Mouse (Mus musculus) heart, adult 18-20 months (tissue): Measurements from ENCODE around the gene Nav2. TPM values are rescaled to one million over a fixed set of nuclear protein-coding genes. Genes with fewer than 3 reads are reported as not detected.
A peak's percentile ranks its signal among the peaks of the same experiment; 100 is the strongest.

Experiments
- DNase-seq, 2 experiments: peaks; one replicate each; pipeline ENCODE4 v3.0.0; 2021 to 2022; ENCODE audit warnings: mixed read lengths in 1 of 2
- total RNA-seq, 2 experiments: library from RNA; stranded (reverse); gene quantifications; 2 replicates each; pipeline ENCODE4 v1.2.3; 2021

Gene Nav2
- total RNA-seq, 2 experiments from 2014 or later: 35.5 to 45.2 TPM

DNA sequence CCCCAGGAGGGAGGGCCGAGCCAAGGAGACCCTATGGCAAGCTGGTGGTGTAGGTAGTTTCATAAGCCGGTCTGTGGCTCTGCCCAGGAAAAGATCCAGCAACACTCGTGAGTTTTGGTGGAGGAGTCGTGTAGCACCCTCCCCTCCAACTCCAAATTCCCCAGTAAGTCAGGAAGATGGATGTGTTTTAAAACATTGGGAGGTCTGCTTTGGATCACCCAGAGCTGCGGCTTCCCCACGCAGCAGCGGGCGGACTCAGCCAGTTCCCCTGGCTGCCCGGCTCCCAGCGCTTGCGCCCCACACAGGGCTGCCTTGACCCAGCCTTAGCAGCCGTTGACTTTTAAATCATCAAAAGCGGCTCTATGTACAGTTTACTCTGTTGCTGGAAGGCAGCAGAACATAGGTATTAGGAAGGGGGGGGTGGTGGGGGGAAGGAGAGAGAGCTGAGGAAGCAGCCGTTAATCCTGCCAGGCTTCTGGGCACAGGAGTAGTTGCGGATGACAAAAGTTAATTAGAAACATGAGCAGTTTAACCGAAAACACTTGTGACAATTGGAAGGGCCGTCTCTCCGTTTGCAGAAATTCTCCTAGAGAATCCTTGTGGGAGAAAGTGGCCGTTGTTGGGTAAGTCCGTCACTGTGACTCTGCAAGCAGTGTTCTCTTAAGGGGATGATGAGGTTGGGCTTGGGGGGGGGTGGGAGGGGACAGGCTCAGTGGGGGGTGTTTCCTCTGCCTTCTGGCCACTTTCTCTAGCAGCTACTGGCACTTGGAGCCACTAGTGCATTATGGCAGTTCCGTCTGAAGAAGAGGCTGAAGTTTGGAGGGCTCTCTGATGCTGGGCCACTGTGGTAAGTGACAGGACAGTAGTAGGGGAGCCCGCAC, 542.0 kb downstream of the Nav2 start:
- no peak for DNase-seq

GRCm38 (mm10) chr7:49451240-49451639, 542.7 kb downstream of the Nav2 start:
- DNase-seq: no peak

GRCm38 (mm10) chr7:49452274-49452673, 543.8 kb downstream of the Nav2 start:
- DNase-seq: no peak

GRCm38 (mm10) chr7:49454601-49455000, 546.1 kb downstream of the Nav2 start:
- no peak for DNase-seq

DNA sequence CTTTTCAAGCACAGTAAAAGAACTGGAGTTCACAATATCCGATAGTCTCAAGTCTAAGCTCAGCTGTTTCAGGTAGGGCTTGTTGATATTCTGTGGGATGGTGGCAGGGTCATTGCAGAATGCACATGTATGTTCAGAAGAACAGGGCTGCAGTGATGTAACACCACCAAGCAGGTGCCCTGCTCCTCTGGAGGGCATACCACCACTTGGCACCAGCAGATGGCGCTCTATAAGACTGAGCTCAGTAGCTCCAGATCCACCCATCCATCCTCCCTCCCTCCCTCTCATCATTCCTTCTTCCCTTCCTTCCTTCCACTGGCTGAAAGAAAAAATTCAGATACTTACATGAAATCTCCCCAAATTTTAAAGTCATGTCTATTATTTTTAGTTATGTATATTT, 547.6 kb downstream of the Nav2 start:
- peak in 1 of 2 experiments; percentile 43 for DNase-seq

DNA sequence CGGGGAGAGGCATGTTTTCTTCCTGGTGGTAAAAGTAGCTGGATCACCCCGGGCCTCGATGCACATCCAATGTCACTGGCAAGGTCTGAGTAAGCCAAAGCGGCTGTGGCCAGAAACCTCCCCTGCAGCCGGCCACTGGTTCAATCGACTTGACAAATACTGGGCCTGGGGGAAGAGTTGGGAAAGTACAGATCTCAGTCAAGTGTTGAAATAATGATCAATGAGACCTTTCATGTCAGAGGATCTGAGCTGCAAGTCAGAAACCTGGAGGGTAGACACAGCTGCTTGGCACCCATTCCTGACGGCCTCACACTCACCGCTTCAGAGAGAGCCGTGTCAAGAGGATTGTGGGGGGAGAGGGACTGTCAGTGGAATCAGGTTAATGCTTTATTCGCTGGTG, 548.9 kb downstream of the Nav2 start:
- no peak for DNase-seq

DNA sequence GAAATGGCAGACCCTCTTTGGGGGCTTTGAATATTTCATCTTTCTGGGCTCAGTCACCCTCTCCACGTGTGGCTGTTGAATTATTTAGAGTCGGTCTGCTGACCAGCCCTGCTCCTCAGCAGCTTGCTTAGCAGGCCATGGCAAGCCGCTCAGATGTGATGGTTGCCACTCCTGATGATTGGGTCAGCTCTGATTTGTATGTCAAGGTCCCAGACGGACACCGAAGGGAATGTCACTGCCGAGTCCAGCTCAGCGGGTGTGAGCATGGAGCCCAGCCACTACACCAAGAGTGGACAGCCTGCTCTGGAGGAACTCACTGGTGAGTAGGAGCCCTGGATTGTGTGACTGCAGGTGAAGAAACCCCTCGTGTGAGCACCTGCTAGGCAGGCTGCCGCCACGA, 549.4 kb downstream of the Nav2 start:
- DNase-seq: no peak

- peak; percentile 37 to 53 for DNase-seq
These were observed 553.9 kb downstream of the Nav2 start for GRCm38 (mm10) chr7:49462328-49462811.

DNA sequence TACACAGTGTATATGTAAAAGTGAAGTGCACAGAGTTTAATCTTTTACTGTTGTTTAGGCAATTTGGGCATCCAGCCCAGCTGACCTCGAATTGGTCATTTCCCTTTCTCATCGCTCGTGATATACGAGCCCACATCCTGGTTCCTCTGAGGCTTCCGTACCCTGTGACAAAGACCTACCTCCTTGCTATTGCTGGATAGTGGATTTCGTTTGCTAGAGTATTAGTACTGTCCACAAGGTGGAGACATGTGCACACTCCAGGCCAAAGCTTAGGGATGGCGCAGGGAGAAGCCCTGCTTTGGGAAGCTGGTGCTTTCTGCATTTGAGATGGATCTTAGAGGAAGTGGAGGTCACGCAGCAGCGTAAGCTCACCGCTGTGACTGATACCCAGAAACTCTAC, 559.3 kb downstream of the Nav2 start:
- peak; percentile 53 to 56 for DNase-seq

GRCm38 (mm10) chr7:49468492-49469205, 560.1 kb downstream of the Nav2 start:
- DNase-seq: no peak

DNA sequence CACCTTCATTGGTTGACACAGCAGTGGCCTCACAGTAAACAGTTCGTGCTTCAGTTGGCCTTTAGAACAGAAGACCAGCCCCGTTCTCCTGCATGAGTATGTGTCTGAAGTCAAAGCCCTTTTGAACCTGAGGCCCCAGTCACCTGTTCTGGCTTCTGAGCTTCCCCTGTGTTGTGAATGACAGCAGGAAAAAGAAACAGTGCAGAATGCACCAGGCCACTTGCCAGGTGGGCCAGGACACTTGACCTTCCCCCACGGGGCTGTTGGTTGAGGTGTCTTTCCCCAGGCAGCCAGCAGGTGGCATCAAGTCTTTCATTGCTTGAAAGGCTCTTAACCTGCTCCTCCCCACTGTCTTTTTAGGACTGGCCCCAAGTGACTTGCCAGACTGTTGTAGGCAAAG, 562.8 kb downstream of the Nav2 start:
- peak; percentile 35 to 76 for DNase-seq

DNA sequence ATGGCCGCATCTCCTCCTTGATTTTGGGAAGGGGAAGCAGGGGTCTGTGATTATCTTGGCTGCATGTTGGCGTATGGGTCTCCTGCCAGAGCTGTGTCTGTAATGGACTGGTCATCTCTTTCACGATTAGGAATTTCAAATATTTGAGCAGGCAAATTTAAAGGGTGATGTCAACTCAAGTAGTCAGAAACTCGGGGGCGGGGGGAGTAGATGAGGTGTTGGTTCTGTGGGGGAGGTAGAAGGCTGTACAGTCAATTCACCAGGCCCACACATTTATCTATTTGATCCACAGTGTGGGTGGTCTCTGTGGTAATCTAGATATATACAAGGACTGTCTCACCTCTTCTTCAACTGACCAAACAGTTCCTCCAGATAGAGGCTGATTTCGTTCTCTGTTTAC, 566.8 kb downstream of the Nav2 start:
- DNase-seq: no peak

DNA sequence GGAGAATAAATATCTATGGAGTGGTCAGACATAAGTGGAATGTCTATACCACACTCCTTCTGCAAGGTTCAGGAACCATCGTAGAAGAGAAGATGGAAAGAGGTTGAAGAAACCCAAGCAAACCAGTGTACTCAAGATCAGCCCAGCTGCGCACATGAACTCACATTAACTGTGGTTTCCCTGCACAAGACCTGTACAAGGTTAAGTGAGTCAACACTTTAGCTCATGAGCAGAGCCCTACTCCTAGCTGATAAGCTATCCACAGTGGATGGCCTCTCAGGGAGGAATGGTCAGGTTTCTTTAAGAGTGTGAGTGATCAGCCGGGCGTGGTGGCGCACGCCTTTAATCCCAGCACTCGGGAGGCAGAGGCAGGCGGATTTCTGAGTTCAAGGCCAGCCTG, 567.6 kb downstream of the Nav2 start:
- DNase-seq: no peak

- DNase-seq: peak in 1 of 2 experiments; percentile 40
These were observed 568.1 kb downstream of the Nav2 start for GRCm38 (mm10) chr7:49476666-49477065.

- no peak for DNase-seq
These were observed 568.8 kb downstream of the Nav2 start for GRCm38 (mm10) chr7:49477076-49477975.

DNA sequence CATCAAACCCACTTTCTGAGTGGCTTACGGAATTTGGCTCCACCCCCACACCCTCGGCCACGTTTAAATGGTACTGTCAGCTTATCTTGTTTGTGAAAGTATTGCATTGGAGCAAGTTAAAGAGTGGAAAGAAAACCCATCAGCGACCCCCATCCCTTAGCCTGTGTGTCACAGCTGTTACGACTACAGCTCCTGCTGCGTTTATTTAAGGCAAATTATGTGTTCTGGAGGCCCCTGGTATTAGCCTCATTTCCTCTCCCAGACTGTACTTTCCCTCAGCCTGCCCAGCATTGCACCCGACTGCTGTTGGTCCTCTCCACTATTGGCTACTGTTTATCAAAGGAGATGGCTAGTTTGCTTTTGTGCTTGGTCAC, 569.4 kb downstream of the Nav2 start:
- no peak for DNase-seq

- no peak for DNase-seq
These were observed 570.4 kb downstream of the Nav2 start for GRCm38 (mm10) chr7:49478886-49479285.

- DNase-seq: no peak
These were observed 572.4 kb downstream of the Nav2 start for GRCm38 (mm10) chr7:49480962-49481361.

GRCm38 (mm10) chr7:49484036-49484744, 575.7 kb downstream of the Nav2 start:
- DNase-seq: peak in 1 of 2 experiments; percentile 13

- no peak for DNase-seq
These were observed 576.9 kb downstream of the Nav2 start for GRCm38 (mm10) chr7:49485292-49485847.

- DNase-seq: no peak
These were observed 578.8 kb downstream of the Nav2 start for GRCm38 (mm10) chr7:49487347-49487746.
